Mouse (Mus musculus): Measurements from ENCODE around the gene Vstm2a. TPM values are rescaled to one million over a fixed set of nuclear protein-coding genes. Genes with fewer than 3 reads are reported as not detected.
A peak's percentile ranks its signal among the peaks of the same experiment; 100 is the strongest.

Gene Vstm2a
- polyA plus RNA-seq (2015; fragmentation: Nextera tagmentation; extraction: Ambion mirVana): 35.4 and 37.2 TPM in 2 replicates

GRCm38 (mm10) chr11:16257473-16257921 lies at the start of gene Vstm2a:
TSS of gene Vstm2a (plus strand) at chr11:16257724.
- Histone ChIP-seq H3K27me3 (peaks cover 39% of the 10 kb centered on the region), H3K36me3 (no peaks in the 10 kb centered on the region), H3K27ac (replicated peaks) (peak within 1 kb of the TSS; percentile 64), H3K4me2 (peak within 1 kb of the TSS; percentile 75), H3K4me1 (replicated peaks) (peaks cover 19% of the 10 kb centered on the region), H3K9ac (peak within 1 kb of the TSS; percentile 72), H3K9me3 (no peaks in the 10 kb centered on the region), H3K4me3 (peak within 1 kb of the TSS; percentile 61)
- WGBS: under 1% methylated on average over 44 of the region's 44 CpGs
- ATAC-seq (ENCODE audit: low read depth): peak; percentile 77

DNA sequence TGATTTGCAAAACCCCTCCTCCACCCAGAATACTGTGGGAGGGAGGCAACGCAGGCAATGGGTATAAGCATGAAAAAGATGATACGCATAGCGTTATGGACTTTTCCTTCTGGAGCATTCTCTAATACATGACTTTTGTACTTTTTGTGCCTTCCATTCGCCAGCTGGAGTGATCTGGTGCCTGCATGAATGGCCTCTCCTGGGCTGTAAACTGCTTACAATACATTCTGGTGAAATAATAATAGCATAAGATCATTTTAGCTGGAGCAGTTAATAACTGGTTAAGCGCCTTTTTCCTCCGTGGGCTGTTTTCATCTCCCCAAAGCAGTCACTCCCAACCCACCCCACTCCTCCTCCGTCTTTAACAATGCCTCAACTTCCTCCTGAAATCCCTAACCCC lies 513 bp upstream of the Vstm2a start:
- peak overlapping the region; percentile 75 for H3K4me2 ChIP-seq
- peak overlapping the region; percentile 72 for H3K9ac ChIP-seq
- peaks cover 19% of the 10 kb centered on the region for H3K4me1 ChIP-seq (replicated peaks)
- H3K4me3 ChIP-seq: peak overlapping the region; percentile 61
- WGBS: 27% methylated on average over 7 of the region's 7 CpGs
- H3K9me3 ChIP-seq: no peaks in the 10 kb centered on the region
- no peaks in the 10 kb centered on the region for H3K36me3 ChIP-seq
- peak overlapping the region; percentile 64 for H3K27ac ChIP-seq (replicated peaks)
- peaks cover 39% of the 10 kb centered on the region for H3K27me3 ChIP-seq
- ATAC-seq (ENCODE audit: low read depth): no peak; the same call in none of the 2 replicates

GRCm38 (mm10) chr11:16258300-16258699 lies 776 bp downstream of the Vstm2a start:
- Histone ChIP-seq H3K9me3 (no peaks in the 10 kb centered on the region), H3K4me2 (peak overlapping the region; percentile 75), H3K27ac (replicated peaks) (no peak overlapping the region; the same call in 1 of the 2 replicates), H3K9ac (peak overlapping the region; percentile 72), H3K4me1 (replicated peaks) (peaks cover 19% of the 10 kb centered on the region), H3K27me3 (peaks cover 39% of the 10 kb centered on the region), H3K4me3 (peak overlapping the region; percentile 61), H3K36me3 (no peaks in the 10 kb centered on the region)
- ATAC-seq (ENCODE audit: low read depth): 0 out of 2 replicates have a peak, but pooled peaks have one; percentile 20
- WGBS: 30% methylated on average over 1 of the region's 1 CpGs

- 20% methylated on average over 9 of the region's 9 CpGs for WGBS
- ATAC-seq (ENCODE audit: low read depth): no peak
- H3K27ac ChIP-seq (replicated peaks): no peak overlapping the region
Observed at GRCm38 (mm10) chr11:16259876-16260275, 2.4 kb downstream of the Vstm2a start.

DNA sequence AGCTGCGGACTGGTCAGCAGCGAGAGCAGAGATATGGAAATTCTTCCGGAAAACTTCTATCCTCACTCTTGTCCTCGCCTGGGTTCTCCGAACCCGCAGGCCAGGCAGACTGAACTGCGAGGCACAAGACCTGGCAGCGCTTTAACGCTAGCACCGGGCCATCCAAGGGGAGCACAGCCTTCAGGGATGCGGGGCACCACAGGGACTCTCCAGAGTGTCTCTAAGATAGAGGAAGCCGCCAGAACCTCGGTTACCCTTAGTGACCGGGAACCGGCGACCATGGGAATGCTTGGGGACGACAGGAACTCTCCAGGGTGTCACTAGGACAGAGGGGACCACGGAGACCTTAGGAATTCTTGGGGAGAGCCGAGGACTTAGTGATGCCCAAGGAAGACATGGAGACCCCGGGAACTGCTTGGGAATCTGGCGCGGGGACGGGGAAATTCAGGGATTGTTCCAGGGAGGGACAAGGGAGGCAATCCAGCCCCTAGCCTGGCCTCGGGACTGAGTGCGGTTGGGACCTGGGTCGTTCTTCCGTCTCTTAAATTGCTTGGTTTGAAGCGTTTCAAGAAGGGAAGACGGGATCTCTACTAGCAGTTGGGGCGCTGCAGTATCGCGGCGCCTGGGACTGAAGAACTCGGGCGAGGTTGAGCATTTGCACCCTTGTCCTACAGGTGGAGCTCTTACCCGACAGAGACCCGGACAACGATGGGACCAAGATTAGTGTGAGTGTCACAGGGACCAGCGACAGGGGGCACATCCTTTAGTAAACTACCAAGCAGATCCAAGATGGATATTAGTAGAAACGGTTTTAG lies 3.4 kb downstream of the Vstm2a start:
- peak; percentile 79 for ATAC-seq (ENCODE audit: low read depth)
- Histone ChIP-seq H3K9ac (peak overlapping the region; percentile 77), H3K4me3 (peak overlapping the region; percentile 61), H3K36me3 (no peaks in the 10 kb centered on the region), H3K4me2 (peak overlapping the region; percentile 75), H3K27ac (replicated peaks) (peak overlapping the region; percentile 11; the same call in 1 of the 2 replicates), H3K27me3 (peaks cover 36% of the 10 kb centered on the region), H3K9me3 (no peaks in the 10 kb centered on the region), H3K4me1 (replicated peaks) (peaks cover 19% of the 10 kb centered on the region)
- WGBS: under 1% methylated on average over 40 of the region's 40 CpGs

More at GRCm38 (mm10) chr11:16259876-16260275, 2.4 kb downstream of the Vstm2a start:
- Histone ChIP-seq H3K27me3 (peaks cover 39% of the 10 kb centered on the region), H3K4me3 (peak overlapping the region; percentile 61), H3K9me3 (no peaks in the 10 kb centered on the region), H3K4me1 (replicated peaks) (peaks cover 19% of the 10 kb centered on the region), H3K9ac (peak overlapping the region; percentile 77; the same call in 1 of the 2 replicates), H3K4me2 (peak overlapping the region; percentile 75), H3K36me3 (no peaks in the 10 kb centered on the region)

- H3K4me1 ChIP-seq (replicated peaks): no peaks in the 10 kb centered on the region
- 89% methylated on average over 1 of the region's 1 CpGs for WGBS
- no peak overlapping the region for H3K4me3 ChIP-seq
- ATAC-seq (ENCODE audit: low read depth): no peak
- no peak overlapping the region for H3K9ac ChIP-seq
- no peaks in the 10 kb centered on the region for H3K36me3 ChIP-seq
- no peaks in the 10 kb centered on the region for H3K9me3 ChIP-seq
- H3K4me2 ChIP-seq: no peak overlapping the region
- H3K27me3 ChIP-seq: no peaks in the 10 kb centered on the region
- H3K27ac ChIP-seq (replicated peaks): no peak overlapping the region
Observed at GRCm38 (mm10) chr11:16268396-16268795, 10.9 kb downstream of the Vstm2a start.

GRCm38 (mm10) chr11:16290381-16290780 lies 32.9 kb downstream of the Vstm2a start:
- Histone ChIP-seq H3K4me2 (no peak overlapping the region), H3K27me3 (no peaks in the 10 kb centered on the region), H3K36me3 (no peaks in the 10 kb centered on the region), H3K9ac (no peak overlapping the region), H3K4me1 (replicated peaks) (no peaks in the 10 kb centered on the region), H3K27ac (replicated peaks) (no peak overlapping the region), H3K9me3 (no peaks in the 10 kb centered on the region), H3K4me3 (no peak overlapping the region)
- ATAC-seq (ENCODE audit: low read depth): no peak
- 90% methylated on average over 1 of the region's 1 CpGs for WGBS

DNA sequence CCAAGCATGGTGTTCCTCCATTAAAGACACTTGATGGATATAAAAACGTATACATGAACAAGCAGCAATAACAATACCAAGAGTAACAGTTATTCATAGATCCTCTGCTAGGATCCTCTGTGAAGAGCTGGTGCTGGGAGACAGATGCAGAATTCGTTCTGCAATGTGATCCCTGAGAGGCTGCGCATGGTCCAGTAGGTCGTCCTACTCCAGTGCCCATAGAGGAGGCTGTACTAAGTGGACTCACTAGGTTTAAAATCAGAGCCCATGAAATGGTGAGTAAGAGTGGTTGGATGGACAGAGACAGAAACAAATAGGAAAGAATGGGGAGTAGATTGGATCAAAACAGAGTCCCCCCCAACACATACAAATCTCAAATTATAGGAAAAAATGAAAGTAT lies 35.4 kb downstream of the Vstm2a start:
- Histone ChIP-seq H3K36me3 (no peaks in the 10 kb centered on the region), H3K9me3 (no peaks in the 10 kb centered on the region), H3K4me1 (replicated peaks) (no peaks in the 10 kb centered on the region), H3K9ac (no peak overlapping the region), H3K27ac (replicated peaks) (no peak overlapping the region), H3K4me3 (no peak overlapping the region), H3K27me3 (no peaks in the 10 kb centered on the region), H3K4me2 (no peak overlapping the region)
- no peak for ATAC-seq (ENCODE audit: low read depth)
- WGBS: 90% methylated on average over 4 of the region's 4 CpGs

DNA sequence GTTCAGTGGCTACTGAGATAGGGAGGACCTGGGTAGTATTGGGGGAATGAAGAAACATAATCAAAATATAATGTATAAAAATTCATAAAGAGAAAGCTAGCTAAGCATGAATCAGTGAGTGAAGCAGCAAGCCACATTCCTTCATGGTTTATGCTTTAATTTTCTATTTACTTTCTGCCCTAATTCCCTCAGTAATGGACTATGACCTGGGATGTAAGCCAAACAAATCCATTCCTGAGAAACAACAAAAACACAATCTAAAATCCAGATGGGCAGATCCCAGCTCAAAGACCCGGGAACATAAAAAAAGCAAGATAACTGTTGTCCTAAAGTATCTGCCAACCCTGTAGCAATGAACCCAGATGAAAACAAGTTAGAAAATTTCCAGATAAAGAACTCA lies 39.0 kb downstream of the Vstm2a start:
- no peak for ATAC-seq (ENCODE audit: low read depth)
- 74% methylated on average over 1 of the region's 1 CpGs for WGBS

DNA sequence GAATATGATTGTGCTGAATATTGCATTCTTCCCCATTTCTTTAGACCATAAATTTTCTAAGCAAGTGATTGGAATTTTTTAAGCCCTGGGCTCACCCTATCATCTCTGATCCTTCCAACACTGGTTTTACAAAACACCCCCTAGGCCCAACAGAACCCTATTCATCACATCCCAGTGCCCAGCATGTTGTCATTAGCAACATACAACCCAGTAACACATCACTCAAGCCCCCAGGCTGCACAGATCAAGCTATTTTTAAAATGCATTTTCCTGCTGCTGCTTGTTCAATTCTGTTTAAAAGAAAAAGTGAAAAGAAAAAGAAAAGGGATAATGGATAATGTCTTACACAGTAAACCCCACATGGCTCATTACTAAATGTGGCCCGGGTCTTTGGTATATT lies 42.0 kb downstream of the Vstm2a start:
- ATAC-seq (ENCODE audit: low read depth): no peak

More for the DNA sequence above, 39.0 kb downstream of the Vstm2a start:
- no peaks in the 10 kb centered on the region for H3K36me3 ChIP-seq
- H3K4me2 ChIP-seq: no peak overlapping the region
- H3K27ac ChIP-seq (replicated peaks): no peak overlapping the region
- H3K27me3 ChIP-seq: no peaks in the 10 kb centered on the region
- H3K4me3 ChIP-seq: no peak overlapping the region
- H3K4me1 ChIP-seq (replicated peaks): no peaks in the 10 kb centered on the region; the same call in 1 of the 2 replicates
- H3K9me3 ChIP-seq: no peaks in the 10 kb centered on the region
- no peak overlapping the region for H3K9ac ChIP-seq

DNA sequence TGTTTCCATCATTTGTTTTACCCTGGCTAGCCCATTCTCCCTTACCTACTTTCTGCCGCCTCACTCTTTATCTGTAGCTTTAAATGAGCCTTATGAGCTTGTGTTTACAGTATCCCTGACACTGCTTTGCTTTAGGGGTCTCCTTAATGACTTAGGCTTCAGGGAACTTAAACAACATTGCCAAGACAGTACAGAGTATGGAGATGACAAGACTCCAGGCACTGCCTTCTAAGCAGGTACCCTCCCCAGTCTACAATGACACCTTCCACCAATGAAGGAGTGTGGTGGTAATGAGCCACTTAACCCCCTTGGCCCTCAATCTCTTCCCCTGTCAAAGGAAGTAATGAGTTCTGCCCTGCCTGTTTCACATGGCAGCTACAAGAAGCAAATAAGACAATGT lies 42.4 kb downstream of the Vstm2a start:
- no peaks in the 10 kb centered on the region for H3K36me3 ChIP-seq
- 69% methylated on average over 1 of the region's 1 CpGs for WGBS
- no peak overlapping the region for H3K4me2 ChIP-seq
- H3K4me1 ChIP-seq (replicated peaks): no peaks in the 10 kb centered on the region; the same call in 1 of the 2 replicates
- peak overlapping the region; percentile 49; the same call in 1 of the 2 replicates for H3K27ac ChIP-seq (replicated peaks)
- no peaks in the 10 kb centered on the region for H3K27me3 ChIP-seq
- H3K9ac ChIP-seq: no peak overlapping the region
- H3K9me3 ChIP-seq: no peaks in the 10 kb centered on the region
- no peak for ATAC-seq (ENCODE audit: low read depth)
- H3K4me3 ChIP-seq: no peak overlapping the region

More for the DNA sequence above, 42.0 kb downstream of the Vstm2a start:
- no peak overlapping the region for H3K4me3 ChIP-seq
- H3K4me1 ChIP-seq (replicated peaks): no peaks in the 10 kb centered on the region; the same call in 1 of the 2 replicates
- H3K27me3 ChIP-seq: no peaks in the 10 kb centered on the region
- no peaks in the 10 kb centered on the region for H3K9me3 ChIP-seq
- H3K36me3 ChIP-seq: no peaks in the 10 kb centered on the region
- 74% methylated on average over 1 of the region's 1 CpGs for WGBS
- no peak overlapping the region for H3K4me2 ChIP-seq
- H3K27ac ChIP-seq (replicated peaks): no peak overlapping the region
- H3K9ac ChIP-seq: no peak overlapping the region

GRCm38 (mm10) chr11:16300709-16301108 lies 43.2 kb downstream of the Vstm2a start:
- no peaks in the 10 kb centered on the region for H3K36me3 ChIP-seq
- no peak overlapping the region for H3K27ac ChIP-seq (replicated peaks)
- no peak overlapping the region for H3K9ac ChIP-seq
- no peak overlapping the region for H3K4me3 ChIP-seq
- ATAC-seq (ENCODE audit: low read depth): no peak
- H3K9me3 ChIP-seq: no peaks in the 10 kb centered on the region
- no peaks in the 10 kb centered on the region for H3K27me3 ChIP-seq
- H3K4me2 ChIP-seq: no peak overlapping the region
- H3K4me1 ChIP-seq (replicated peaks): no peaks in the 10 kb centered on the region; the same call in 1 of the 2 replicates
- WGBS: 66% methylated on average over 2 of the region's 2 CpGs

Measured in neural tube, embryonic 13.5 days (tissue).